Mouse (Mus musculus) urinary bladder, postnatal 25 days (tissue): Measurements from ENCODE around the gene Med7.
A peak's percentile ranks its signal among the peaks of the same experiment; 100 is the strongest.

Experiments
- DNase-seq: peaks from one replicate; pipeline ENCODE4 v3.0.0; 2022; ENCODE audit warnings: low spot score

Med7 gene

DNA sequence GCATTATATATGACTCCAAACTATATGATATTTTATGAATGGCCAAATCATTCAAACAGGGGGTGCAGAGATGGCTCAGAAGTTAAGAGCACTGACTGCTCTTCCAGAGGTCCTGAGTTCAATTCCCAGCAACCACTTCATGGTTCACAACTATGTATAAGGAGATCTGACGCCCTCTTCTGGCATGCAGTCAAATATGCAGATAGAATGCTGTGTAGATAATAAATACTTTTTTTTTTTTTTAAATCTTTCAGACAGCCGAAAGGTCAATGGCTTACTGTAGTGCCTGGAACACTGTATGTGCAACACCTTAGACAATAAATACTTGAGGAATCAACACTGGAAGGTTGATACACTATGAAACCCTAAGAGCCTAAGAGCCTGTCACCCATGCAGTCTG lies 6.6 kb upstream of the Med7 start:
- DNase-seq, result no peak

DNA sequence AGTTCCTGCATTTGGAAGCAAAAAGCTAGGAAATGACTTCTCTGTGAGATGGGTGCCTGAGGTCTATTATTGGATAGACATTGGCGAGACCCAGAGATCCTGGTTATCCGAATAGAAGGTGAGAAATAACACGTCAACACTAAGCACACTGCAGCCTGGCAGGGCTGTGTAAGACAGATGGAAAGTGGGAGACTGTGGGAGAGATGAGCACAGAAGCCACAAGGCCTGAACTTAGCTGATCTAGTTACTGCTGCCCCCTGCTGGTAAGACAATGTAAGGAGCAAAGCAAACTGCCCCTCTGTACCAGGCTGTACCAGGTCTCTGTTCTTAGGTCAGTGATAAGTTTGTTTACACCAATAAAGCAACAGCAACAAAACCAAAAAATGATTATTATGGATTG lies 5.6 kb upstream of the Med7 start:
- DNase-seq, result peak; percentile 71

GRCm38 (mm10) chr11:46435363-46435762 lies 1.4 kb upstream of the Med7 start:
- DNase-seq, result no peak

- DNase-seq, result peak; percentile 10
Measured at GRCm38 (mm10) chr11:46437459-46438000, 805 bp downstream of the Med7 start.

- DNase-seq, result no peak
Measured at GRCm38 (mm10) chr11:46439005-46439543, 2.3 kb downstream of the Med7 start.

- DNase-seq, result no peak
Measured at GRCm38 (mm10) chr11:46441774-46442173, 5.0 kb downstream of the Med7 start.

DNA sequence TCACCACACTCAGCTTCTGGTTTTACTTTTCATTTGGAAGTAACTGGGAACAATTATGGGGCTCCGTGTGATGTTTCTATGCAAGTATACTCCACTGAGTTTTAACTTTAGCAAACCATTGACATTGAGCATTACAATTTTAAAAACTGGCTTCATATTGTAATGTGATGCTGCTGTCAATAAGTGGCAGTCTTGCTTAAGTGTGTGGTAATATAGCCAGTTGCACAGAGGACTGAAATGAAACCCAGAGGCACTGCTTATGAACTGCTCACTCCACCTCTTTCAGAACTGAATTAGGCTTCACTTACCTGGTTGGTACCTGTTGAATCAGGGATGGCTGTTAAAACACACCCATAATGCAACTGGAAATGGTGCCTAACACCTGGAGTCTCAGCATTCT lies 6.4 kb downstream of the Med7 start:
- DNase-seq, result no peak

- DNase-seq, result no peak
Measured at GRCm38 (mm10) chr11:46443979-46444378, 7.3 kb downstream of the Med7 start.

GRCm38 (mm10) chr11:46446150-46446549 lies 9.4 kb downstream of the Med7 start:
- no peak for DNase-seq

GRCm38 (mm10) chr11:46447644-46448484 lies 11.1 kb downstream of the Med7 start:
- DNase-seq, result no peak

- DNase-seq, result no peak
Measured at GRCm38 (mm10) chr11:46449461-46450080, 12.8 kb downstream of the Med7 start.

DNA sequence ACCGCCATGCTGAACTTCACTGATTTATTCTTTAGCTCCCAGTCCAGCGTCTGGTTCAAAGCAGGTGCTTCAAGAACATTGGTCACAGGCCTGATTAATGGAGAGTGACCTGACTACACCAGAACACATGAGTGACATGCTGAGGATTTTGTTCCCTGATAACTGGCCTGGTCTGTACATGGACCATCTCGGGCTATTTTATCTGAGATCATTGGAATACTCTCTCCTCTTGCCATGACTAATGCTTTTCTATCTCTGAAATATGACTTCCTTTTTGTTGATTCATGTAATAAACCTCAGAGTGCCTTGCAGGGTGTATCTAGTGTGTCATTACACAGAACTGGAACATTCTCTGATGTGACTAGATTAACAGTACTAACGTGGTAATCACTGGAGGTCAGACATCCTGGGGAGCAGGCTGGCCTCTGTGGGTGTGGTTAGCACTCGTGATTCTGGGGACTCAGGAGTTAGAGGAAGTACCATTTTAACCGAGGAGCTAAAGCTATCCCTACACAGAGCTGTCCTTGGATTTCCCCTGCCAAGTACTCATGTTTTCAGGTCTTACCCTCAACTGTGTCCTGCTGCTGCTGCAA lies 17.8 kb downstream of the Med7 start, which contains the start of gene Havcr2:
Havcr2 (plus strand) TSS at position 483 of the 593 bp plus-strand sequence.
- DNase-seq, result no peak

DNA sequence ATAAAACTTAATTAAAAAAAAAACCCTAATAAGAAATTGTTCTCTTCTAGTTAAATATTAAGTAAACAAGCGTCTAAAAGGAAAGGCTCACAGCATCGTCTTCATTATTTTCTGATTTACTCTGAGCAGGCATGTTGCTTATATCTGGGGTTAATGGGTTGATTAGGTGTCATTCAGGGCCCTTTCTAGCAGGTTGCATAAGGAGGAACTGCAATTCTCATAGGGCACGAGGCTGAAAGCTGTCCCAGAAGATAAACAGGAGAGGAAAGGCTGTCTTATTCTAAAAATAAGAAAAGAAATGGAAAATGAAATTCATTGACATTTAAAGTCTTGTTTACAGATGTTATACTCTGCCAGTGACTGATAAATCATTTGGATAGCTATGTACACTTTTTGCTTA lies 23.2 kb downstream of the Med7 start:
- no peak for DNase-seq

GRCm38 (mm10) chr11:46461362-46461761 lies 24.6 kb downstream of the Med7 start:
- no peak for DNase-seq

GRCm38 (mm10) chr11:46461931-46462330 lies 25.2 kb downstream of the Med7 start:
- DNase-seq, result no peak

GRCm38 (mm10) chr11:46466878-46467277 lies 30.2 kb downstream of the Med7 start:
- DNase-seq, result no peak

DNA sequence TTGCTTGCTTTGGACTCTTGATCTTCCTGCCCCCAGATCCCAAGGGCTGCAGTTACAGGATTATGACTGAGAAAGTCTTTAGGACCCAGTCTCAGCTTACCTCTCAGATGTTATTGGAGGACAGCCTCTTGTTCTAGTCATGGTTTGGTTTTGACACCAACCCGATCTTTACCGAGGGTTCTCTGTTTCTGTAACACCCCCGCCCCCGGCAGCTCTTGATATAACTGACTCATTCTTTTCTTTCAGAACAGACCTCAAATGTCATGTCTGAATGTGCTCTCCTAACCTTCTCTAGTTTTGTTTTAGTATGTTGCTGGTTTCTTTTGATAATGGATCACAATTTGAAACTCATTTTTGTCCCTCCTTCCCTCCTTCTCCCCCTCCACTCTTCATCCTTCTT lies 37.5 kb downstream of the Med7 start:
- DNase-seq, result no peak

DNA sequence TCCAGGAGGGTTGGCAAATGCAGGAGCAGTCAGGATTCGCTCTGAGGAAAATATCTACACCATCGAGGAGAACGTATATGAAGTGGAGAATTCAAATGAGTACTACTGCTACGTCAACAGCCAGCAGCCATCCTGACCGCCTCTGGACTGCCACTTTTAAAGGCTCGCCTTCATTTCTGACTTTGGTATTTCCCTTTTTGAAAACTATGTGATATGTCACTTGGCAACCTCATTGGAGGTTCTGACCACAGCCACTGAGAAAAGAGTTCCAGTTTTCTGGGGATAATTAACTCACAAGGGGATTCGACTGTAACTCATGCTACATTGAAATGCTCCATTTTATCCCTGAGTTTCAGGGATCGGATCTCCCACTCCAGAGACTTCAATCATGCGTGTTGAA lies 42.6 kb downstream of the Med7 start:
- DNase-seq, result no peak

GRCm38 (mm10) chr11:46480517-46480916 lies 43.8 kb downstream of the Med7 start:
- no peak for DNase-seq

DNA sequence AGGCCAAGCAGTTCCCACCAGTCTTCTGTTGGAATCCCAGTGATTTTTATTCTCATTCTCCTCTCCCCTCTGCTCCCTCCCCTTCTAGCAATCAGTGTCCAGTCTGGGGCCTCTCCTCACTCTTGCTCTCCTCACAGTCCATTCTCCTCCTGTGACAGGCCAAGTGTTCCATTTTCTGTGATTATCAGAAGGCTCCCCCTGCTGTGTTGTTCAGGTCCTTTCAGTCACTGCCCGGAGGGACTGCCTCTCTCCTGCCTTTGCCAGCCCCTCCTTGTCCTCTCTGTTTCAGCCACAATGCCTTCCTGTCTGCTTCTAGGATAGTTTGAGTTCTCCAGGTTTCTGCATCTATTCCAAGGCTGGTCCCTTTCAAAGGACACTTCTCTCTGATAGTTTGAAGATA lies 51.5 kb downstream of the Med7 start:
- no peak for DNase-seq

DNA sequence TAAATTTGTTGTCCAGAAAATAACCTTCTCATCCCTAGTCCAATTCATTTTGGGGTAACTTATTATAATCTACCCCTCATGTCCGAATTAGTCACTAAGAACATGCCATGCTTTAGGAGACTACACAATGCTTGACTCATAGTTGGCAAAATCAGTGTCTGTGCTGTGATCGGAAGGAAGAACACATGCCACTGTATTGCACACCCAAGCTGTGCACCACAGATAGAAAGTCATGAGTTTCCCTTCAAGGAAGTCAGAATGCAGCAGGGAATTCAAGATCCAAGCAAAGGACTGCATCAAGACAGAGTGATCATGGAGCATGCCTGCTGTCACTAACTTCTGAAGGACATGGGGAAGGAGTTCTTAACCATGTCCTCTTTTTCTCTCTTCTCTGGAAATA lies 51.9 kb downstream of the Med7 start:
- no peak for DNase-seq
